Mouse (Mus musculus): ENCODE measurements around the gene Prss30. TPM values are rescaled to one million over a fixed set of nuclear protein-coding genes. Genes with fewer than 3 reads are reported as not detected.

The Prss30 gene
- polyA plus RNA-seq, 1 experiment from 2014 or later: not detected

GRCm38 (mm10) chr17:24007391-24007790 lies 27.0 kb upstream of the Prss30 start:
- Histone ChIP-seq H3K4me3 (ENCODE audit: low read depth, low read length) (no peak overlapping the region), H3K36me3 (ENCODE audit: control insufficient read depth, insufficient read depth, low read length) (no peaks in the 10 kb centered on the region), H3K4me1 (replicated peaks; ENCODE audit: control insufficient read depth, insufficient read depth, low read length) (no peaks in the 10 kb centered on the region), H3K27me3 (ENCODE audit: control insufficient read depth, insufficient read depth, low read length) (no peaks in the 10 kb centered on the region), H3K9ac (ENCODE audit: low read depth, low read length) (no peak overlapping the region), H3K9me3 (ENCODE audit: control insufficient read depth, low read length) (no peaks in the 10 kb centered on the region), H3K27ac (ENCODE audit: low read depth, low read length) (no peak overlapping the region), H3K4me2 (replicated peaks; ENCODE audit: low read depth, low read length) (no peak overlapping the region)
- WGBS: 77% methylated on average over 1 of the region's 1 CpGs
- DNase-seq (ENCODE audit: low spot score) (no peak), ATAC-seq (ENCODE audit: low FRiP score) (no peak)

- H3K4me1 ChIP-seq (replicated peaks; ENCODE audit: control insufficient read depth, insufficient read depth, low read length): no peaks in the 10 kb centered on the region
- no peak overlapping the region for H3K4me2 ChIP-seq (replicated peaks; ENCODE audit: low read depth, low read length)
- H3K36me3 ChIP-seq (ENCODE audit: control insufficient read depth, insufficient read depth, low read length): no peaks in the 10 kb centered on the region
- H3K27me3 ChIP-seq (ENCODE audit: control insufficient read depth, insufficient read depth, low read length): no peaks in the 10 kb centered on the region
- ATAC-seq (ENCODE audit: low FRiP score) (no peak), DNase-seq (ENCODE audit: low spot score) (no peak)
- no peaks in the 10 kb centered on the region for H3K9me3 ChIP-seq (ENCODE audit: control insufficient read depth, low read length)
- H3K9ac ChIP-seq (ENCODE audit: low read depth, low read length): no peak overlapping the region
- H3K4me3 ChIP-seq (ENCODE audit: low read depth, low read length): no peak overlapping the region
- H3K27ac ChIP-seq (ENCODE audit: low read depth, low read length): no peak overlapping the region
- WGBS: 51% methylated on average over 2 of the region's 2 CpGs
Measured at GRCm38 (mm10) chr17:24006930-24007329, 26.6 kb upstream of the Prss30 start.

- no peak overlapping the region for H3K9ac ChIP-seq (ENCODE audit: low read depth, low read length)
- H3K4me2 ChIP-seq (replicated peaks; ENCODE audit: low read depth, low read length): no peak overlapping the region
- no peaks in the 10 kb centered on the region for H3K27me3 ChIP-seq (ENCODE audit: control insufficient read depth, insufficient read depth, low read length)
- DNase-seq (ENCODE audit: low spot score) (no peak), ATAC-seq (ENCODE audit: low FRiP score) (no peak)
- H3K27ac ChIP-seq (ENCODE audit: low read depth, low read length): no peak overlapping the region
- 93% methylated on average over 3 of the region's 3 CpGs for WGBS
- H3K4me3 ChIP-seq (ENCODE audit: low read depth, low read length): no peak overlapping the region
- H3K4me1 ChIP-seq (replicated peaks; ENCODE audit: control insufficient read depth, insufficient read depth, low read length): no peaks in the 10 kb centered on the region
- H3K36me3 ChIP-seq (ENCODE audit: control insufficient read depth, insufficient read depth, low read length): no peaks in the 10 kb centered on the region
- no peaks in the 10 kb centered on the region for H3K9me3 ChIP-seq (ENCODE audit: control insufficient read depth, low read length)
Measured at GRCm38 (mm10) chr17:24005049-24005448, 24.7 kb upstream of the Prss30 start.

- no peaks in the 10 kb centered on the region for H3K27me3 ChIP-seq (ENCODE audit: control insufficient read depth, insufficient read depth, low read length)
- H3K4me1 ChIP-seq (replicated peaks; ENCODE audit: control insufficient read depth, insufficient read depth, low read length): no peaks in the 10 kb centered on the region
- no peak overlapping the region for H3K4me2 ChIP-seq (replicated peaks; ENCODE audit: low read depth, low read length)
- H3K27ac ChIP-seq (ENCODE audit: low read depth, low read length): no peak overlapping the region
- no peak for ATAC-seq (ENCODE audit: low FRiP score)
- no peak for DNase-seq (ENCODE audit: low spot score)
- no peak overlapping the region for H3K9ac ChIP-seq (ENCODE audit: low read depth, low read length)
- 92% methylated on average over 14 of the region's 14 CpGs for WGBS
- H3K36me3 ChIP-seq (ENCODE audit: control insufficient read depth, insufficient read depth, low read length): no peaks in the 10 kb centered on the region
- no peaks in the 10 kb centered on the region for H3K9me3 ChIP-seq (ENCODE audit: control insufficient read depth, low read length)
- no peak overlapping the region for H3K4me3 ChIP-seq (ENCODE audit: low read depth, low read length)
Measured at GRCm38 (mm10) chr17:24004071-24004665, 23.8 kb upstream of the Prss30 start.

GRCm38 (mm10) chr17:24000404-24000803 lies 20.0 kb upstream of the Prss30 start:
- no peaks in the 10 kb centered on the region for H3K4me1 ChIP-seq (replicated peaks; ENCODE audit: control insufficient read depth, insufficient read depth, low read length)
- no peaks in the 10 kb centered on the region for H3K9me3 ChIP-seq (ENCODE audit: control insufficient read depth, low read length)
- no peak overlapping the region for H3K4me2 ChIP-seq (replicated peaks; ENCODE audit: low read depth, low read length)
- H3K27me3 ChIP-seq (ENCODE audit: control insufficient read depth, insufficient read depth, low read length): no peaks in the 10 kb centered on the region
- H3K9ac ChIP-seq (ENCODE audit: low read depth, low read length): no peak overlapping the region
- DNase-seq (ENCODE audit: low spot score) (no peak), ATAC-seq (ENCODE audit: low FRiP score) (no peak)
- no peak overlapping the region for H3K4me3 ChIP-seq (ENCODE audit: low read depth, low read length)
- H3K27ac ChIP-seq (ENCODE audit: low read depth, low read length): no peak overlapping the region
- H3K36me3 ChIP-seq (ENCODE audit: control insufficient read depth, insufficient read depth, low read length): no peaks in the 10 kb centered on the region
- 69% methylated on average over 5 of the region's 5 CpGs for WGBS

GRCm38 (mm10) chr17:23998383-23998782 lies 18.0 kb upstream of the Prss30 start:
- WGBS: 76% methylated on average over 6 of the region's 6 CpGs
- Histone ChIP-seq H3K4me3 (ENCODE audit: low read depth, low read length) (no peak overlapping the region), H3K4me2 (replicated peaks; ENCODE audit: low read depth, low read length) (no peak overlapping the region), H3K27ac (ENCODE audit: low read depth, low read length) (no peak overlapping the region), H3K27me3 (ENCODE audit: control insufficient read depth, insufficient read depth, low read length) (no peaks in the 10 kb centered on the region; the same call in 1 of the 2 replicates), H3K36me3 (ENCODE audit: control insufficient read depth, insufficient read depth, low read length) (no peaks in the 10 kb centered on the region), H3K9me3 (ENCODE audit: control insufficient read depth, low read length) (no peaks in the 10 kb centered on the region), H3K4me1 (replicated peaks; ENCODE audit: control insufficient read depth, insufficient read depth, low read length) (no peaks in the 10 kb centered on the region), H3K9ac (ENCODE audit: low read depth, low read length) (no peak overlapping the region)
- DNase-seq (ENCODE audit: low spot score): no peak
- no peak for ATAC-seq (ENCODE audit: low FRiP score)

GRCm38 (mm10) chr17:23997901-23998300 lies 17.5 kb upstream of the Prss30 start, which contains the start of gene Prss22:
Gene Prss22 (minus strand): TSS chr17:23998100.
- Histone ChIP-seq H3K36me3 (ENCODE audit: control insufficient read depth, insufficient read depth, low read length) (no peaks in the 10 kb centered on the region), H3K27me3 (ENCODE audit: control insufficient read depth, insufficient read depth, low read length) (no peaks in the 10 kb centered on the region; the same call in 1 of the 2 replicates), H3K9me3 (ENCODE audit: control insufficient read depth, low read length) (no peaks in the 10 kb centered on the region), H3K4me3 (ENCODE audit: low read depth, low read length) (no peak within 1 kb of the TSS), H3K27ac (ENCODE audit: low read depth, low read length) (no peak within 1 kb of the TSS), H3K9ac (ENCODE audit: low read depth, low read length) (no peak within 1 kb of the TSS), H3K4me2 (replicated peaks; ENCODE audit: low read depth, low read length) (no peak within 1 kb of the TSS), H3K4me1 (replicated peaks; ENCODE audit: control insufficient read depth, insufficient read depth, low read length) (no peaks in the 10 kb centered on the region)
- 56% methylated on average over 2 of the region's 2 CpGs for WGBS
- no peak for DNase-seq (ENCODE audit: low spot score)
- no peak for ATAC-seq (ENCODE audit: low FRiP score)

- WGBS: 41% methylated on average over 1 of the region's 1 CpGs
- Histone ChIP-seq H3K4me1 (replicated peaks; ENCODE audit: control insufficient read depth, insufficient read depth, low read length) (no peaks in the 10 kb centered on the region), H3K4me3 (ENCODE audit: low read depth, low read length) (no peak overlapping the region), H3K4me2 (replicated peaks; ENCODE audit: low read depth, low read length) (no peak overlapping the region), H3K9ac (ENCODE audit: low read depth, low read length) (no peak overlapping the region), H3K9me3 (ENCODE audit: control insufficient read depth, low read length) (no peaks in the 10 kb centered on the region), H3K27ac (ENCODE audit: low read depth, low read length) (no peak overlapping the region), H3K36me3 (ENCODE audit: control insufficient read depth, insufficient read depth, low read length) (no peaks in the 10 kb centered on the region), H3K27me3 (ENCODE audit: control insufficient read depth, insufficient read depth, low read length) (no peaks in the 10 kb centered on the region; the same call in 1 of the 2 replicates)
- ATAC-seq (ENCODE audit: low FRiP score) (no peak), DNase-seq (ENCODE audit: low spot score) (no peak)
Measured at GRCm38 (mm10) chr17:23995421-23995820, 15.1 kb upstream of the Prss30 start.

GRCm38 (mm10) chr17:23994667-23995066 lies 14.3 kb upstream of the Prss30 start:
- Histone ChIP-seq H3K27ac (ENCODE audit: low read depth, low read length) (no peak overlapping the region), H3K4me1 (replicated peaks; ENCODE audit: control insufficient read depth, insufficient read depth, low read length) (no peaks in the 10 kb centered on the region), H3K36me3 (ENCODE audit: control insufficient read depth, insufficient read depth, low read length) (no peaks in the 10 kb centered on the region), H3K4me2 (replicated peaks; ENCODE audit: low read depth, low read length) (no peak overlapping the region), H3K4me3 (ENCODE audit: low read depth, low read length) (no peak overlapping the region), H3K9ac (ENCODE audit: low read depth, low read length) (no peak overlapping the region), H3K27me3 (ENCODE audit: control insufficient read depth, insufficient read depth, low read length) (no peaks in the 10 kb centered on the region; the same call in 1 of the 2 replicates), H3K9me3 (ENCODE audit: control insufficient read depth, low read length) (no peaks in the 10 kb centered on the region)
- WGBS: 70% methylated on average over 7 of the region's 7 CpGs
- DNase-seq (ENCODE audit: low spot score): no peak
- ATAC-seq (ENCODE audit: low FRiP score): no peak

Data from hindbrain, embryonic 11.5 days (tissue).